Mouse (Mus musculus) embryonic facial prominence, embryonic 12.5 days (tissue): ENCODE measurements around the gene Pik3c2g. TPM values are rescaled to one million over a fixed set of nuclear protein-coding genes. Genes with fewer than 3 reads are reported as not detected.

ENCODE experiments used
- ATAC-seq: fragments of 200-750 bp; cut with Nextera tagmentation; 2 replicates; pipeline ENCODE4 v1.8.0; 2017; ENCODE audit not compliant: insufficient number of reproducible peaks, insufficient read depth, low FRiP score, low TSS enrichment
- H3K27ac ChIP-seq: fragments of 300-500 bp; sonication (generic); 2 replicates; pipeline ENCODE4 v1.5.1; 2016; ENCODE audit warnings: mild to moderate bottlenecking
- H3K27me3 ChIP-seq: fragments of 300-500 bp; sonication (generic); 2 replicates; pipeline ENCODE4 v1.6.1; 2016; ENCODE audit warnings: mild to moderate bottlenecking, moderate library complexity
- H3K36me3 ChIP-seq: fragments of 300-500 bp; sonication (generic); 2 replicates; pipeline ENCODE4 v1.6.1; 2016; ENCODE audit warnings: mild to moderate bottlenecking
- H3K4me1 ChIP-seq: fragments of 300-500 bp; sonication (generic); 2 replicates; pipeline ENCODE4 v1.6.1; 2016
- H3K4me2 ChIP-seq: fragments of 300-500 bp; sonication (generic); replicated peaks from 2 replicates; pipeline ENCODE4 v1.6.1; 2016; ENCODE audit warnings: mild to moderate bottlenecking, moderate library complexity
- H3K4me3 ChIP-seq: fragments of 300-500 bp; sonication (generic); 2 replicates; pipeline ENCODE4 v1.5.1; 2016; ENCODE audit warnings: mild to moderate bottlenecking
- H3K9ac ChIP-seq: fragments of 300-500 bp; sonication (generic); 2 replicates; pipeline ENCODE4 v1.6.1; 2016; ENCODE audit warnings: mild to moderate bottlenecking, moderate library complexity
- H3K9me3 ChIP-seq: fragments of 300-500 bp; sonication (generic); 2 replicates; pipeline ENCODE4 v1.6.1; 2016; ENCODE audit warnings: mild to moderate bottlenecking, moderate library complexity
- WGBS: fragments of 180-500 bp; shearing (Covaris S2); methylation state at CpG from one replicate; pipeline ENCODE4 v1.1.7; 2016; 5-methylcytosine and 5-hydroxymethylcytosine counted together
- polyA plus RNA-seq: library from polyadenylated mRNA; unstranded; fragments of >200 nt; fragmentation: Nextera tagmentation; extraction: Ambion mirVana; gene quantifications from 2 replicates; pipeline ENCODE4 v1.2.1, GENCODE M21; 2016

The Pik3c2g gene
- polyA plus RNA-seq, 1 experiment from 2014 or later, result 0.65 TPM

DNA sequence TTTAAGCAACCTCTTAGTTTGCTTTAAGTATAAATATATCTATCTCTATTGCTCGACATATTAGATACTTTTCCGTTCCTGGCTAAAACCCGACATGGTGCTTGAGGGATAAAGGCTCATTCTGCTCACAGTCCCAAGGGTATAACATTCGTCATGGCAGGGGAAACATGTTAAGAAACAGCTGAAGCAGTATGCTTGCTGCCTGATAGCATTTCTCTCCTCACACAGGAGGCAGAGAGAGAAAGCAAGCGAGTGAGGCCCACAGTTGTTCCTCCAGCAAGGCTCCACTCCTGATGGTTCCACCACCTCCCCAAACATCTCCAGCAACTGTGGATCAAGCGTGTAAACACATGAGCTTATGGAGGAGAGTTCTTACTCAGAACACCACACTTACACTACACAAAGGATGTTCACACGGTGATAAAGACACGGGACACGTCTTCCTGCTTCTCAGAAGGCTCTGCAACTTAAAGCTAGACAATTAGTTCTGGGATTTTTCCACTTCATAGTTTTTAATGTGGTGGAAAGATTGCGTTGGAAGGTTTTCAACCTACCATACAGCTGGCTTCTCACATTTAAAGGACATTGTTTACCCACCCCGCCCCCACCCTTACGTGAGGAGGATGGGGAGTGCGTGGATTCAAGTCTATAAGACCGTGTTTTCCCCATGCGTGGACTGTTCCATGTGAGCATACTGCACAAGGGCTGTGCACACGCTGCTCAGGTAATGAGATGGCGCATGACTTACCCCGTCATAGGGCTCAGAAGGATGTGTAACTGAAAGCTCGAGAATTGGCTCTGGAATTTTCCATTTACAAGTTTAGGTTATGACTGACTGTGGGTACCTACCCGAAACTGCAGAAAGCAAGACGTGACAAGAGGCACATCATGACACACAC is 264.9 kb downstream of the Pik3c2g start:
- Histone ChIP-seq H3K36me3 (no peaks in the 10 kb centered on the region), H3K4me2 (no peak overlapping the region), H3K27ac (no peak overlapping the region), H3K4me1 (no peaks in the 10 kb centered on the region), H3K4me3 (no peak overlapping the region), H3K9ac (no peak overlapping the region), H3K27me3 (no peaks in the 10 kb centered on the region), H3K9me3 (no peaks in the 10 kb centered on the region)
- WGBS, result 88% methylated on average over 21 of the region's 21 CpGs
- ATAC-seq, result 0 out of 2 replicates have a peak, but pooled peaks have one; percentile 47

DNA sequence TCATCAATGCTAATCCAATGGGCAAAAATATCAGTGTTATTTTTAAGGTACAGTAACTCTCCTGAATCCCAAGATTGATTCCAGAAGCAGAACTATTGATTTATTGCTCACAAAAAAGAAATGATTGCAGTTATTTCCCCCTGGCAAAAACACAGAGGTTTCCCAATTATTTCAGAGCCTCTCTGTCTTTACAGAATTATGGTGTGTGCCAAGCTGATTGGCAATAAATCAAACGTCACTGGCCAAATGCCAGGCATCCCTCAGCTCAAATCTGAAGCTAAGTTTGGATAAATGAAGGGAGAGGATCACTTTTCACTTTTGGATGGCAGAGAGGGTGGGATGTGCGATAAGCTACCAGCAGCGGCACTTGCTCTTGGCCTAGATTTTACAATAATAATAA is 265.8 kb downstream of the Pik3c2g start:
- no peak for ATAC-seq
- H3K9ac ChIP-seq, result no peak overlapping the region
- no peaks in the 10 kb centered on the region for H3K27me3 ChIP-seq
- no peaks in the 10 kb centered on the region for H3K4me1 ChIP-seq
- H3K36me3 ChIP-seq, result no peaks in the 10 kb centered on the region
- H3K9me3 ChIP-seq, result no peaks in the 10 kb centered on the region
- no peak overlapping the region for H3K4me2 ChIP-seq
- WGBS, result 87% methylated on average over 3 of the region's 3 CpGs
- no peak overlapping the region for H3K27ac ChIP-seq
- H3K4me3 ChIP-seq, result no peak overlapping the region

DNA sequence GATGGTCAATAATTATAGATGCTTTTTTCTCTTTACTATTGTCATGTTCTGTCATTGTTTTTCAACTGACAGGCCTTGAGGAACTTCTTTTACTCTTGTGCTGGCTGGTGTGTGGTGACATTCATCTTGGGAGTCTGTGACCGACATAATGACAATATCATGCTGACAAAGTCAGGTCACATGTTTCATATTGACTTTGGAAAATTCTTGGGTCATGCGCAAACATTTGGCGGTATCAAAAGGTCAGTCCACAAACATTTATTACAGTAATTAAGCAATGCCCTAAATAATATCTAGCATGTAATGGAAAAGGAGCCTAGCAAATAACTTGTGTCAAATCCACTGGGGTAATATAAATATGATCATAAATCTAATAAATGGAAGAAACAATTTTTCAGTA is 273.1 kb downstream of the Pik3c2g start:
- no peak for ATAC-seq
- WGBS, result 87% methylated on average over 3 of the region's 3 CpGs
- no peaks in the 10 kb centered on the region for H3K4me1 ChIP-seq

DNA sequence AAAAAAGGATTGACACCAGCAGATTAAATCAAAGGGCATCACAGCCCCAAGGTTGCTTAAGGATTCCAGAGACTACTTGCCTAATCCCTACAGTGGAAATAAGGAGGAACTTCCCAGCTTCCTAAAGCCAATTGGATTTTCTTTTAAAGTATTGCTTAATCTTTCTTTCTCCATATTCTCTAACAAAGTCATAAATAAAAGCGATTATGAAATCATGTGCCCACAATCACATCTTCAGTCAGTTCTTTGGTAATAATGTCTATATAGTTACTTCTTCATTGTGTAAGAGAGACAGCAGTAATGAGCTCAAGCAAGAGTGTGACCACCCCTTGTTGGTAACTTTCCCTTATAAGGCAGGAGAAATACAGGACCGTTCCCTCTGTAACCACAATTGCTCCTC is 274.5 kb downstream of the Pik3c2g start:
- Histone ChIP-seq H3K4me1 (no peaks in the 10 kb centered on the region), H3K27me3 (no peaks in the 10 kb centered on the region), H3K4me2 (no peak overlapping the region), H3K36me3 (no peaks in the 10 kb centered on the region), H3K9me3 (no peaks in the 10 kb centered on the region), H3K27ac (no peak overlapping the region), H3K9ac (no peak overlapping the region), H3K4me3 (no peak overlapping the region)
- no peak for ATAC-seq
- WGBS, result 87% methylated on average over 2 of the region's 2 CpGs

More for the DNA sequence above, 273.1 kb downstream of the Pik3c2g start:
- no peaks in the 10 kb centered on the region for H3K27me3 ChIP-seq
- no peaks in the 10 kb centered on the region for H3K36me3 ChIP-seq
- no peak overlapping the region for H3K9ac ChIP-seq
- H3K4me2 ChIP-seq, result no peak overlapping the region
- H3K9me3 ChIP-seq, result no peaks in the 10 kb centered on the region
- no peak overlapping the region for H3K4me3 ChIP-seq
- H3K27ac ChIP-seq, result no peak overlapping the region

DNA sequence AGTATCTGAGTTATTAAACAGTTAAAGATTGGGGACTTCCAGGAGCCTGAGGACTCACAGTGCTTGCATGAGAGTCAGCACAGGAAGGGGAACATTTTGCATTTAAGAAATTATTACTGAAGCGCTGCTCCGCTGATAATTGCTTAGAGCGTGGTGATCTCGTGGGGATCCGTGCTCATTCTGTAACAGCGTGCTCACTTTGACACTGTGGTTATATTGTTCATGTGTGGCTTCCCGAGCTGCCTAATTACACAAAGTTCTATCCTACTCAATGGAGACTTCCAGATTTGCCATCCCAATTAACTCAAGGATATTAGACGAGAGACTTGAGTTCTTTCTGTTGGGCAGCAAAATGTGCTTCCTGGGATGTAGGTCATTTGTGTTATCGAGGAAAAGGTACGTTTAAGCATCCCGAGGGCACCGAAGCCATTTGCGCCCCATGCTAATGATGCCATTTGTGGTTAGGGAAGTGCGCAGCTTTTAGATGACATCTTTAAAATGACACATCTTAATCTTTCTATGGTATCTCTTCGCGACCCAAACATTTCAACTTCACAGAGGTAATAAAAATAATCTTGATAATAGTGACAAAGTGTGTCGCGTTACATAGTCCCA is 278.1 kb downstream of the Pik3c2g start:
- Histone ChIP-seq H3K4me3 (no peak overlapping the region), H3K4me1 (no peaks in the 10 kb centered on the region), H3K36me3 (no peaks in the 10 kb centered on the region), H3K27me3 (no peaks in the 10 kb centered on the region), H3K9ac (no peak overlapping the region), H3K4me2 (no peak overlapping the region), H3K9me3 (no peaks in the 10 kb centered on the region), H3K27ac (no peak overlapping the region)
- ATAC-seq, result no peak
- WGBS, result 91% methylated on average over 18 of the region's 18 CpGs

DNA sequence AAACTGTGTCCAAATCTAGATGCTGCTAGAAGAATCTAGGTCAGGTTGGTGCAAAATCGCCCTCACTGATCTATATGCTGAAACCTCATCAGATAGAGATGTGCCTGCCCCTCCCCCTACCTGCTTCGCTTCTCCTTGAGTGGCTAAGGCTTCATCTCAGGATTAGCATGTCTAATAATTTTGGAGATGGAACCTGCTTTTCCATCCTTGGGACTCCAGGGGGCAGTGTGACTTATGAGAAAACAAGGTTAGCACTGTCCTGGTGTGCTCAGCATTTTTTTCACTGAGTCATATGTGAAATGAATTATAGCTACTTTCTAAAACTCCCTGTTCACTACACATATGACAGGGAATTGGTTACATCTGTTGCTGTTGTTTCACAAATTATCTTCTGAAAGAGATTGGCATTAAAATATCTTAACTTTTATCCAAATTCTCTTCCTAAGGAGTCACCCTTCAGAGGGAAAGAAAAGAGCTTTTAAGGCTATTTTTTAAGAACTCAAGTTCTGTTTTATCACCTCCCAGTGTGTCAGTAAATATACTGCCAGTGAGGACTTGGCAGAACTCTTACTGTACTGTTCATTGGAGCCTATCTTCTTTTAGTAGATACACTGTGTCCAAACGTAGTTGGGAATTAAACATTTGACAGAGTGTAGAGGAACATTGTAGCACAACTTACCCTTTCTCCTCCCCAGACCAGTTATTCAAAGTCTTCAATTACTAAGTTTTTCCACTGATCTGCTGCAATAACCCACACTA is 287.6 kb downstream of the Pik3c2g start:
- H3K27me3 ChIP-seq, result no peaks in the 10 kb centered on the region
- no peaks in the 10 kb centered on the region for H3K4me1 ChIP-seq
- no peak overlapping the region for H3K9ac ChIP-seq
- no peak; the same call in 1 of the 2 replicates for ATAC-seq
- H3K4me2 ChIP-seq, result no peak overlapping the region
- H3K4me3 ChIP-seq, result no peak overlapping the region
- 48% methylated on average over 3 of the region's 3 CpGs for WGBS
- H3K36me3 ChIP-seq, result no peaks in the 10 kb centered on the region
- no peak overlapping the region for H3K27ac ChIP-seq
- H3K9me3 ChIP-seq, result no peaks in the 10 kb centered on the region

DNA sequence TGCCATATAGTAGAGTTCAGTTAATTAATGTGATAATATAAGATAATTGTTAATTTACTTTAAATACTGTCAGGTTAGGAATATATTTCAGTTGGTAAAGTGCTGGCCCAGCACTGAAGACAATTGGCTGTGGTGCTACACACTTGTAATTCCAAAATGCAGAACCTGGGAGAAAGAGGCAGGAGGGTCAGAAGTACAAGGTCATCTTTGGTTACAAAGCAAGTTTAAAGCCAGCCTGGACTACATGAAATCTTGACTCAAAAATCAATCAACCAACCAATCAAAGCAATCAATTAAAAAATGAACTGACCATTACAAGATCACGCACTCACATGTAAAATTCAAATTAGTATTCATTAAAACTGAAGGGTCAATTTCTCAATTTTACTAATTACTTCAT is 289.7 kb downstream of the Pik3c2g start:
- Histone ChIP-seq H3K4me3 (no peak overlapping the region), H3K27ac (no peak overlapping the region), H3K4me1 (no peaks in the 10 kb centered on the region), H3K27me3 (no peaks in the 10 kb centered on the region), H3K4me2 (no peak overlapping the region), H3K9me3 (no peaks in the 10 kb centered on the region), H3K9ac (no peak overlapping the region), H3K36me3 (no peaks in the 10 kb centered on the region)
- WGBS, result 90% methylated on average over 1 of the region's 1 CpGs
- ATAC-seq, result no peak

DNA sequence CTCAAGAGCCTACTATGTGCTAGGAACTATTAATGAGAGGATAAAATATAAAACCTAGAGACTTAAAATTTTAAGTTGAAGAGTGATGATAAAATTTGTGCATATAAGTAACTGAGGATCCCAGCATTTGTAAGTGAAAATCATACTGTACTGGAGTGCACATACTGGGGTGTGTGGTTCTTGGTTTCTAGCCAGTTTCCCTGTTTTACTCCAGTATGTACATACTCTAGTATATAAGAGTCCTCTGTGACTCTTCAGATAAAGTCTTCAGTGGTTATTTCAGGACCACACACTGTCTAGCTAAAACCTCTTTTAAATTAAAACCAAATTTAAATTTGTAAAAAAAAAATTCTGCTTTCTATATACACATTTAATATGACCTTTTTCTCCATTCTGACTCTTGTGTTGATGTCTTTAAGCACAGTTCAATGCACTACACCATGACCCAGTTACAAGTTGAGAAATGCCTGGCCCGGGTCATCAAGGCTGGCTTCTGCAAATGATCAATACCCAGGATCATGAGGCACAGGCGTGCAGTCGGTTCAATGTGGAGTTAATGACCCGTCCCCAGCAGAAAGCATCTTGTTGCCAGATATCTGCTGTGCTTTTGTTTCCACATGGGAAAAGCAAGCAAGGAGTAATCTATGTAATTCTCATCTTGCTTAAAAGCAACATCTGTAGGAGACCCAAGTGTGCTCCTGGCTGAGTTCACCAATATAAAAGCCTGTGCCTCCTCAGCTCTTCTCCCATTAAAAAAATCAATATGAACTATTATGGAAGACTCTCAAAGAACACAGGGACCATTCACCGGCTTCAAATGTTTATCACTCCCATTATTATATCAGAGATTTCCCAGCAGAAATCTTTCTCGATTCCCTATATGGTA is 290.7 kb downstream of the Pik3c2g start:
- no peak overlapping the region for H3K27ac ChIP-seq
- H3K9me3 ChIP-seq, result no peaks in the 10 kb centered on the region
- no peak overlapping the region for H3K4me2 ChIP-seq
- WGBS, result 73% methylated on average over 6 of the region's 6 CpGs
- no peaks in the 10 kb centered on the region for H3K36me3 ChIP-seq
- no peaks in the 10 kb centered on the region for H3K4me1 ChIP-seq
- H3K27me3 ChIP-seq, result no peaks in the 10 kb centered on the region
- no peak overlapping the region for H3K4me3 ChIP-seq
- ATAC-seq, result no peak
- H3K9ac ChIP-seq, result no peak overlapping the region

DNA sequence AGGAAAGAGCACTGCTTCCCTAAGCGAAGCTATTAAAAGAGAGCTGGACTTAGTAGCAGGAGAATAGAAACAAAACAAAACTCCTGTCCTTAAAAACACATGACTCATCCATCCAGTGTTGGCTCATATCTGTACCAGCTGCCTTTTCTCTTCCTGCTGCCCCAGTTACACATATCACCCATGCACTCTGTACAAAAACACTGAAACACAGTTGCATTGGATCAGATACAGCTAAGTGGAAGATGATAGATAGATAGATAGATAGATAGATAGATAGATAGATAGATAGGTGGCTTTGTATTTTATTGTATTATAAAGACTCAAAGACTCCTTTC is 291.3 kb downstream of the Pik3c2g start:
- Histone ChIP-seq H3K4me2 (no peak overlapping the region), H3K36me3 (no peaks in the 10 kb centered on the region), H3K4me3 (no peak overlapping the region), H3K27ac (no peak overlapping the region), H3K27me3 (no peaks in the 10 kb centered on the region), H3K9ac (no peak overlapping the region), H3K4me1 (no peaks in the 10 kb centered on the region), H3K9me3 (no peaks in the 10 kb centered on the region)
- WGBS, result 80% methylated on average over 1 of the region's 1 CpGs
- ATAC-seq, result no peak

DNA sequence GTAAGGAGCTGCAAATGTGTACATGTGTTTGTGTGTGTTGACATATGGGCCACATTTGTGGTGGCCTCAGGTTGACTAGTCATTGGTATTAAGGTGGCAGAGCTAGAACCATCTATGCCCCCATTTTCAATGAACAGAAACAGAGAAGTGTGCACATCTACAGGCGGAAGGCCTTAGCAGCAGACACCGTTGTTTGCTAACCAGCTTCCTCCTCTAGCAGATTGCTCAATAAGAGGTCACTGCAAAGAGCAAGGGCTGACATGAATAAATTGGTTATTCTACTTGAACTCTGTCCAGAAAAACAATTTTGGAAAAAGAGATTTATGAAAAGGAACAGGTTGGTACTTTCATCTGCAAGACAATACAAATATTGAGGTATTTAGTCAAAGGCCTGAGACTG is 295.1 kb downstream of the Pik3c2g start:
- Histone ChIP-seq H3K27me3 (no peaks in the 10 kb centered on the region), H3K4me1 (no peaks in the 10 kb centered on the region), H3K27ac (no peak overlapping the region), H3K4me3 (no peak overlapping the region), H3K36me3 (no peaks in the 10 kb centered on the region), H3K4me2 (no peak overlapping the region), H3K9me3 (no peaks in the 10 kb centered on the region), H3K9ac (no peak overlapping the region)
- 88% methylated on average over 2 of the region's 2 CpGs for WGBS
- no peak for ATAC-seq

DNA sequence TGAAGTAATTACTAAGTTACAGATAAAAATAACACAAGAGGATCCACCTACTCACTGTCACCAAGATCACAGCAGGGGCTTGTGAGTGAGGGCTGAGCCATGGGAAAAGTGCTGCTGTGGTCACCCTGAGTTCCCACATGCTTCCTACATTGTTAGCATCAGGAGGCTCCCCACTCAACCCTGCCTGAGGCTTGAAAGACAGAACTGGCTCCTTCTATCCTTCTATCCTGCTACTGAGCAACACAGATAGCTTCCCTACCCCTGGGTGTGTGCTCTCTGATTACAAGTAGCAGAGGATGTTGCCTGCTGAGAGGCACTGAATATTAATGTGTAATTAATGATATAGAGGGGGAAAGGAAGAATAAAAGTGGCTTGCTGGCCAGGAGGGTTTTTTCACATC is 300.2 kb downstream of the Pik3c2g start:
- no peaks in the 10 kb centered on the region for H3K4me1 ChIP-seq

More for the DNA sequence above, 300.2 kb downstream of the Pik3c2g start:
- no peak overlapping the region for H3K27ac ChIP-seq
- no peak overlapping the region for H3K9ac ChIP-seq
- no peak overlapping the region for H3K4me2 ChIP-seq
- no peaks in the 10 kb centered on the region for H3K27me3 ChIP-seq
- H3K9me3 ChIP-seq, result no peaks in the 10 kb centered on the region
- no peak overlapping the region for H3K4me3 ChIP-seq
- H3K36me3 ChIP-seq, result no peaks in the 10 kb centered on the region
- no peak for ATAC-seq
